Mouse (Mus musculus) cerebellum, adult 8-10 months (tissue): ENCODE results near the gene Usp3.

Experiments
- DNase-seq: peaks from one replicate; pipeline ENCODE4 v3.0.0; 2022

The Usp3 gene

DNA sequence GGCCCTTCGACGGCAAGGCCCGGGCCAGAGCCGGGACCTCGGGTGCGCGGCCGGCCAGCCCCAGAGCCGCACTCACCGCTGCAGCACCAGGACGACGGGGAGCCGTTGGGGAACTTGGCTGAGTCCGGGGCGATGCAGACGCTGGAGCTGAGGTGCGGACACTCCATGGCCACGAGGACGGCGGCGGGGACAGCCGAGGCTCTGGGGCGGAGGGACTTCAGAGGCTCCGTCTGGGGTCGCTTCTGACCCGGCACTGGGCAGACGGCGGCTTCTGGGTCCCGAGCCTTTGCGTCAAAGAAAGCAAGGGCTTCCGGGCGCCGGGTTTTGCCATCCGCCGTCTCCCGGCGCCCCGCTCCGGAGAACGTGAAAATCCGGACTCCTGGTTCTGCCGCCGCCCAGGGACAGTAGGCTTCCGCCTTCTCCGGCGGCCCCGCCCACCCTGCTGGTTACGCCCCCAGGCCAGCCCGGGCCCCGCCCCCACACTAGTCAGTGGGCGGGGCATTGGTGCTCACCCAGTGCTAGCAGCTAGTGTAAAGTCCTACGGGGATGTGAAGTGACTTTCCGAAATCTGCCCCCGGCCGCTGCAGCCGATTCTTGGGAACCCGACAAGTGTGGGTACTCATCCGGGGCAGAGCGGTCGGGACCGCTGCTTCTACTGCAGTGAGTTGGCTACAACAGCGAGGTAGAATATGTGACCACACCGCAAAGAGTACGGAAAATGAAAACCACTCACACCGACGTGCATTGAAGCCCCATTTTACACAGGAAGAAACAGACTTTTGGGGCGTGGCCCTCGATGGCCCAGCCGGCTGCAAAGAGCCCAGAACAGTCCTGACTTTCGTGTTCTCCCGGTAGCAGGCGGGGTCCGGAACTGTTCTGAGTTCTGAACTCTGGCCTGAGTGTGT is at the start of gene Usp3:
Gene Usp3 (minus strand): TSS at position 435 of the 905 bp plus-strand sequence.
- peak; percentile 96 for DNase-seq

DNA sequence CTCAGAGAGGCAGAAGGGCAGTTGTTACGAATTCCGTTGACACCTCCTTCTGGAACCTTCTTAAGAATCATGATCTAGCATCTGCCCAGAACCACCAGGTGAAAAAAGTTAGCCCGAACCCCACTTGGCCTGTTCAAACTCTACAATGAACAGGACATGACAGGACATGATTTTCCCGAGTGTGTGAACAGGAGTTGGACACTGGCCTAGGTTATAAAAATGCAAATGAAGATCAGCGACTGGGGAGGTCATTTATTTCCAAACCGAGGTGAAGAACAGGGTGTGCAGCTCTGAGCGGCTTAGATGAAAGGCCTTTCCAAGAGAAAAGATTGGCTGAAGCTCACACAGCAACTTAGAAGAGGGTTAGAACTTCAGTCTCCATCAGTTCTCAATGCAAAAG is 47.5 kb upstream of the Usp3 start:
- no peak for DNase-seq

DNA sequence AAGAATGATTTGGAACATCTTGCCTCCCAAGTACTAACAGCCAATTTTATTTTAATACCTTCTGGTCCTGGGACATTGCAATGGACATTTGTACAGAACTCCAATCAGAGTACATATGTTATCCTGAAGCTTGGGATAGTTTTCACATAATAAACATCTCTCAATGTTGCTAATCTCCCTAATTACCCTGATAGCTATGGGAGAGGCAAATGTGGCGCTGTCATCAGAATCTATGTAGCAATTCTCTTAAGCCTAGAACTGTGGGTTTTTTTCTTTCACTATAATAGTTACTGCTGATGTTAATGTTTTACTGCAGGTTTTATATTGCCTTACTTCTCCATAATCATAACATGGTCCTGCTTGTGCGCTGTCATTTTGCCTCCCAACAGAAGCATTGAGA is 46.7 kb upstream of the Usp3 start:
- no peak for DNase-seq

DNA sequence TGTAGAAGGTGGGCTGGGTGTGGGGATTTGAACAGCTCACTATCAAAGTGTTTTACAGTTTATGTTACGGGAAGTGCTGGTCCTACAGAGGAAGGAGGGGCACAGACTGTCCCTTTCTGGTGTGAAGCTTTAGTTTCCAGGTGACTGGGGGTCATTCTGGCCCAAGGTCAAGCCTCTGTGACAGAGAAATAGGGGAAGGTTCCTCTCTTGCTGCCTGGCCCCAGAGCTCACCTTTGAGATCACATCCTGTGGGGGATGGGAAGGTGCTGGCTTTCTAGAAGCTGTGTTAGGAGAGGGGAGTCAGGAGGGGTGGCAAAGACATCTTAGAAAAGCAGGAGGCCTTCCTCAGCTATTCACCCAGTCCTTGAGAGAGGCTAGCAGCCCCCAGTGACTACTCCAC is 39.5 kb upstream of the Usp3 start:
- no peak for DNase-seq

DNA sequence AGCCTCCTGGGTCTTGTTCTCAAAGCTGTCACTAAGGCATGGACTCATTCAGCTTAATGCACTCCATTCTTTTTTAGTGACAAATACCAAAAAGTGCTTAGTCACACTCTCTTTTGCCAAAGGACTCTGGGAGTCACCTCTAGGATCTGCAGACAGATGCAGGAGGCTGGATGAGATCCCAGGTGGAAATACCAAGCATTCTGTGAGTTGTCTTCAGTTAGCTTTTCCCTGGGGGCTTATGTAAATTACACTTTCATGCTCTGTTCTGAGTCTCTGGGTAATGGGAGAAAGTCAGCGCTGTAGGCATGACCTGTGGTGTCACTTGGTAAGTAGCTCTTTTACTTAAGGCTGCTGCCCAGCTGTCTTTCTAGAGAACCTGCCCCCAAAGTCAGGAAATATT is 38.0 kb upstream of the Usp3 start:
- DNase-seq: no peak

DNA sequence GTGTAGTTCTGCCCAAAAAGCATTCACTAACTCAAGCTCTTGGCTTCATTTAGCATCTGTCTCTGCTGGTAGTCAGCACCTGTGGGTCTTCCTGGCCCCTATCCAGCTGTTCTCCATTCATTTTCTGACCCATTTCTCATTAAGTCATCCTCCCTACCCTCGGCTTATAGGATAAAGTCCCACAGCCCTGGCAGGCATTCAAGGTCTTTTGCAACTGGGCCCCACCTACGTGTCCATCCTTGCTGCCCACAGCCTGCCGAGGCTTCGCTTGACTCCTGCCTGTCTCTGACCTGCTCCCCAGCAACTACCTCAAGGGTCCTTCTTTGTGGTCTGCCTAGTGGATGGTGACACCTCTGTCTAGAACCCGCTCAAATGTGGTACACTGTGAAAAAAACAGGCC is 33.7 kb upstream of the Usp3 start:
- DNase-seq: no peak

DNA sequence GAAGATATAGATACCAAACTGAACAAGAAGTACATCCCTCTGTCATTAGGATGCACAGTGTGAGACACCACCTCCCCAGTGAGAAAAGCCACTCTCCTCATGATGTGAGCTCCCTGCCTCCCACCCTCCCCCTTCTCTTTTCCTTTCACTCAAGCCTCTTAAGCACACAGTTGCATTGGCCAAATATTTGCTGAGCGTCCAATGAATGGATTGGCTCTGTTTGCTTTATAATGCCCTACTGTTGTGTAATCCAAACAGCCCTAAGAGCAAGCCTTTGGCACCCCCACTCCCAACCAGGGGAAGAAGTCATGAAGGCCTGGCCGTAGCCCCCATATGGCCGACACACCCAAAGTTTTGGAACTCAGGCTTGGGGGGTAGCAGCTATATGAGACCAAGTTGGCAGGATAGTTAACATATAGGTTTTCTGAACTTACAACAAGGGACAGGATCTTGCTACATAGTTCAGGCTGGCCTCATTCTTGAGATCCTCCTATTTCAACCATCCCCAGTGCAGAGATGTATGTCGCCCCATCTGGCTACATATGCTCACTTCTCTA is 33.1 kb upstream of the Usp3 start:
- no peak for DNase-seq

DNA sequence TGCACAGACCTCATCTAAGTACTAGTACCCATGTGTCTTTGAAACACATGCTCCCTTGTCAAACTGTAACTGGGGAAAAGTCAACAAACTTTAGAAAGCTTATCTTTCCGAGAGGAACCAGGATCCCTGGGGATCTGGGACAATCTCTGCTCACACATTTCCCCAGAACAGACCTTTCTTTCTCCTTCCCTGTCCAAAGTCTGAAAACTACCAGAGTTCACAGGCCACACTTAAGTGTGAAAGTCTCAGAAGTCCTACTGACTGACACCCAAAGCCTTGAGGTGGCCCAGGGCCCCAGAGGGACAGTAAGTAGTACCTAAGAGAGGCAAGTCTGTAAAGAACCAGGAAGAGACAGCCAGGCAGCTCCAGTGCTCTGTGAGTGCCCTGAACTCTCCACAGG is 31.9 kb upstream of the Usp3 start:
- no peak for DNase-seq

DNA sequence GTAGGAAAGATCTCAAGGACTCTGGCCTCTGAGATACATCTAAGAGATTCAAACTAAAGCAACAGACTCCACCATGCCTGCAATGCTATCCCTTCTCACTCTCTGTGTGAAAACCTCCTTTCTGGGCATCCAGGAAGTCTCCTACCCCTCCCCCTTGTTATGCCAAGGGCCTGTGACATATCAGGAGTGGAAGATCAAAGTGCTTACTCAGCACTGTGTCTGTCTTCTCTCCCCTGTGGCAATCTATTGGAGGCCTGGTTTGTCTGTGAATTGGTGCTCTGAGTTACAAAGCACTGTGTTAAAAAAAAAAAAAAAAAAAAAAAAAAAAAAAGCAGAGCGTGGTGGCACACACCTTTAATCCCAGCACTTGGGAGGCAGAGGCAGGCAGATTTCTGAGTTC is 30.7 kb upstream of the Usp3 start:
- DNase-seq: no peak

DNA sequence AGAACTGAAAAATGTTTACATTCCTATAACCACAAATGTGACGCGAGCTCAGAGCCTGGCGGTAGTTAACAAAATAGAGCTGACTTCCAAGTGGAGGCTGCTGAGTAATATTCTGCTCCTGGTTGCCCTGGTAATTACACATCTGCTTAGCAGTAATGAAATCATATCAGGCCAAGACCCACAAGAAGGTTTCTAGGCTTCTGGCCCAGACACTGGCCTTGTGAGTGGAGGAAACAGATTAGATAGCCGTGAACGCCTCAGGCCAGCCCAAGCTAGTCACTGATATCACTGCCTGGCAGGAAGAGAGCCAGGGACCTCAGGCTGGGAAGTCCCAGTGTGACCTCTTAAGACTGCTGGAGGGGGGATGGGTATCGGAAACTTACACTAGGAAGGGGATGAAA is 27.6 kb upstream of the Usp3 start:
- no peak for DNase-seq

DNA sequence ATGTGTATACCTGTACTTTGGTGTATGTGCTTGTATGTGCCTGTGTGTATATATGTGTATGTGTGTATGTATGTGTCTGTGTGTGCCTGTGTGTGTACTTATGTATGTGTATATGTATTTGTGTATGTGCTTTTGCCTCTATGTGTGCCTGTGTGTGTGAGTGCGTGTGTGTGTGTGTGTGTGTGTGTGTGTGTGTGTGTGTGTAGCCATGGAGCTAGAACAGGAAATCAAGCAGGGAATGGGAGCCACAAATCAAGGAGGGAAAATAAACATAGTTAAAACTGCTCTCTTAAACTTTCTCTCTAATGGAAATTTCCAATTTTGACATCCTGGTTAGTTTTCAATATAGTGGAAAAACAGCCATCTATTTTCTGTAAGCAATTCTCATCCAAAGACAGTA is 27.1 kb upstream of the Usp3 start:
- no peak for DNase-seq

DNA sequence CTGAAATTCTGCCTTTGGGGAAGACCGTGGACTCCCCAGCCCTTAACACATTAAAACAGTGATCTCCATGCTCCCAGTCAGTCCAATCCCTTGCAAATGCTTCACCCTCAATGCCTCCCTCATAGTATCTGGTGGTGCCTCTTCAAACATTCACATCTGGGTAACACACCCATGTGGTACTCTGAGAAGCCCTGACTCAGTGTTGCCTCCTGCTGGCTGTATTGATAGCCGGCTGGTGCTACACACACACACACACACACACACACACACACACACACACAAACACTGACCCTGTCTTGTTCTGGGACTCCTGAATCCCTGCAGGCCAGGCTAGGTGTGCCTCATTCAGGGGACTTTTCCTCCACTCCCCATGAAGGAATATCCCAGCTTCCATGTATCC is 24.9 kb upstream of the Usp3 start:
- DNase-seq: no peak

DNA sequence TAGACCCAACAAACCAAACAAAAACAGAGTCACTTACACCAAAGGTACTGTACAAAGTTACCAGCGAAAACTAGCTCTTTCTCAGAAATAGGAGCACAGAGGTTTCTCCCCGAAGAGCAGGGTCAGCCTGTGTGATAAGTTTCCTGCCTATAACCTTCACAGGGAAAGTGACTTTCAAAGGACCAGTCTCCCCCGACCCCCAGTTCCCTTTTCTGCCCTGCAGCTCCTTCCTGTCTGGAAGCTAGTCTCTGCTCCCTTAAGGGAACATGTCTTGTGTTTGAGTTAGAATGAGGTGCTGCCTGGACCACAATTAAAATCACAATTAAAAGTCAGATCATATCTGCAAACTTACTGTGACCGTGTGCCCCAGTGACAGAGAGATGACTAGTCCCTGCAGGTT is 23.9 kb upstream of the Usp3 start:
- DNase-seq: no peak

DNA sequence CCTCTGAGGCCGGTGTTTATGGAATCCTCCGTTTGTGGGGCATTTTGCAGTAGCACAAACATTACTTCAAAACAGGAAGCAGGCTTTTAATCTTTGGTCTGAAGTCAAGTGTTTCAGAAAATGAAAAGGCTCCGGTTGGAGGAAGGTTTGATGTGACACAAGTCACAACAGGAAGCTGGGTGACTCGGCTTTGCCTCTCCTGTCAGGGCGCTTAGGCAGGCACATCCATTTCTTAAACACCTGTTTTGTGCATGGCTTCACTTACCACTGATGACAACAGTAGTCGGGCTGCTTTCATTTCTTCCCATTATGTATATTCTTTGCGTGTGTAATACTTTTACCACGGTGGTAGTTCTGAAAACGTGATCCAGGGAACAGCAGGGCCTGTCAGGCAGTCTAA is 22.2 kb upstream of the Usp3 start:
- no peak for DNase-seq

DNA sequence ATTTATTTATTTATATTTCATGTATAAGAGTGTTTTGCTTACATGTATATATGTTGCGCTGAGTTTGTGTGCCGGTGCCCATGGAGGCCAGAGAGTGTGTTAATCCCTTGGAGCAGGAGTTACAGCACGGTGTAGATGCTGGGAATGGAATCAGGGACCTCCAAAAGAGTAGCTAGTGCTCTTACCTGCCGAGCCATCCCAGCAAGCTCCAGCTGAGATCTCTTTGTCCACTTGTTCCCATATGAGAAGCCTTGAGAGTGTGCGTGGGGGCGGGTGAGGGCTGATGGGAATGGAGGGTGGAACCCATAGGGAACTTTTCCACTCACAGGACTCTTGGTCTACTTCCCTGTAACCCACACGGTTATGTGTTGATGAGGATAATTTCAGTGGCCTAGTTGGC is 21.6 kb upstream of the Usp3 start:
- no peak for DNase-seq

DNA sequence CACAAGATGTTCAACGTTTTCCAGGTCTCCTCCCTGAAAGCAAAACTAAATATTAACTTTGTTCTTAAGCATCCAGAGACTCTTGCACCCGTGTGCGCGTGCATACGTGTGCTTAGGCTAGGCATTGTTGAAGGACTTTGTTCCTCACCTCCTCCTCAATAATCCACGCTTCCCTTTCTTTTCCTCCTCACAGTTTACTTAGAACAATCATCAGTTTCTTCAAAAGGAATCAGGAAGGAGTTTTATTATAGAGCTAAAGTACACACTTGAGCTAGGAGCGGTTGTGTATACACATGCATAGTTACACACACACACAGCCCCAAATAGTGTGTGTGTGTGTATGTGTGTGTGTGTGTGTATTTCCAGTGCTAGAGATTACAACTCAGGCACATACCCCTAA is 20.7 kb upstream of the Usp3 start:
- DNase-seq: no peak

DNA sequence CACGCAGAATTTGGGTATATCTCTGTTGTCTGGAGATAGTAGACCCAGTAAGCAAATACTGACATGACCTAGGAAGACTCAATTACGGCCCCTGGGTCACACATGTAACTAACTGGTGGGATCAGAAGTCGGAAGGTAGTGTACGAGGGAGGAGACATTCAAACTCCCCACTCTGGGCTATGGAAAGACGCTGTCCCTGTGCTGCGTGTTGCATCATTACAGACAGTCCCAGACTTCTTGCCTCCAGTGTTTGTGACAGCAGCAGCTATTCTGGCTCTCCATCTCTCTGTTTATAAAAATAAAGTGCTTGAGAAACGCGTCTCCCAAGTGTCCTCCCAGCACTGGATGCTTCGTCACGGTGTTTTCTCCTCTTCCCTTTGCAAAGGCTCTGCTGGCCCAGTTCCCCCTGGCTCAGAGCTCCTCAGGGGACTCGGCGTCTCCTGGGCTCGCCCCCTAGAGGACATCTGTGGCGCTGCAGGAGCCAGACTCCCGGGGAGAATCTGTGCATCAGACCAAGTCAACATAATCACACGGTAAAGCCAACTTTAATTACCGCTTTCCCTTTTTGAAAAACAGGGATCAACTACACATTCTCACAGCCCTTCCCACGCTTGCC is 18.6 kb upstream of the Usp3 start:
- DNase-seq: peak; percentile 94

DNA sequence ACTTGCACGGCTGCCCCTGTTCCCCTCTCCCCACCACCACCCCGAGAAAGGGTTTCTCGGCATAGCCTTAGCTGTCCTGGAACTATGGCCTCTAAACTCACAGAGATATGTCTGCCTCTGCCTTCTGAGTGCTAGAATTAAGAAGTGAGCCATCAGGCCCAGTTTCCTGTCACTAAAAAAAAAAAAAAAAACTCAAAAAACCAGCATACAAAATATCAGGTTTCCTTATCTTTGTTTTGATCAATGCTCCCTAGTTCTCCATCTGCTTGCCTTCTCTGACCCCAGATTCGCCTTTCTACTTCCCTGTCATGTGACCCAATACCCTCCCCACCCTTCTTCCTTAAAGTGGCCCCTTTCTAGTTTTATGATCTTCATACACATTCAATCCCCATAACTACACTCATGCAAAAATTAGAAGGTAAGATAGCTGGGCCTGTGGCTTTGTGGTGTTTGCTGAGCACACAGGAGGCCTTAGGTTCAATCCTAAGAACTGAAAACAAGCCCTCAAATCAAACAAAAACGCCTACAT is 15.9 kb upstream of the Usp3 start:
- DNase-seq: no peak

DNA sequence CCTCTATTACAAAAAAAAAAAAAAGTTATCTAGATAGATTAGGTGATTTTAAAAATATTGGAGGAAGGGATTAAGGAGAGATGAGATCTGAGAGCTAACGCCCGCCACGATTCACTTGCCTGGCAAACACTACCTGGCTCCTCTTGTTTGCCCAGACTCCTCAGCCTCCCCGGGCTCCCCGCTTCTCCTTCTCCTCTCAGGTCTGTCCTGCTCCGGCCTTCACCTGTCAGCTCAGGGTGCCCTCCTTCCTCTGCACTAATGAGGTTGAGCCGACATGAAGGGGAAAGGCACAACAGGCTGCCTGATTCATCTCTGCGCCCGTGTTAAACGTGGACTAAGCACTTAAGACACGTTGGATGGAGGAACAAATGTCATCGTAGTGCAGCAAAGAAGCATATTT is 13.9 kb upstream of the Usp3 start:
- DNase-seq: no peak

DNA sequence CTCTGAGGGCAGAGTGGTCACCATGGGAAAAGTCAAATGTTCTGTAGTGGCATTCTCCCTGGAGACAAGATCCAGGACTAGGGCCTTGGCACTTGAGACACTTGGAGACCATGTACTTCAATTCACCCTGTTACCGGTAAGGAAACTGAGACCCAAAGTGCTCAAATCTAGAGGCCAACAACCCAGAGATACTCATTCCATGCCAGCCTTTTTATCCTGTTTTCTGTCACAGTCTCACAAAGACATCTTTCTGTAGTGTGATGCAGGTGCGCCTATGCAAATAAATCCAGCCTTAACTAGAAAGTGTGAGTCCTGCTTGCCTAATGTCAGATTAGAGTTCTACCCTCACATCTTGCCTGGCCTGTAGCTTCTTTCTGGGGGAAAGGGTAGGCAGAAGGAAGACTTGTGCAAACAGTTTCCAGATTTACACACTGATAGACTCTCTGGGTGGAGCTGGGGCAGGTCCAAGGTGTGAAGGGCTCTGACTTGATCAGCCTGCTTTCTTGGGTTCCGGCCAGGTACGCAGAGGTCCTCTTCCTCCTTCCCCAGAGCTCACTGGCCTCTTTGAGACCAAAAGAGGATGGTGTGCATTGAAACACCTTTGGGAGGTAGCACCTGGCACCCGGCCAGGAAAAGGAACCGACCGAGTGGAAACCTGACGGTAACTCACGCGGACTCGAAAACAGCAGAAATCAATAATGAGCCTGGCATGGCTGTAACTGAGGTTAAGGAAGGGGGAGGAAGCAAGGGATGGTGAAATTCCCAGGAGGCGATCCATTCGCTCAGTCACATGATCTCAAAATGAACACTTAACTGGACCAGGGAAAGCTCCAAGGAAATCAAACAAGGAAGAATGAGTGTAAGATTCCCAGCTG is 13.2 kb upstream of the Usp3 start:
- peak; percentile 61 for DNase-seq

DNA sequence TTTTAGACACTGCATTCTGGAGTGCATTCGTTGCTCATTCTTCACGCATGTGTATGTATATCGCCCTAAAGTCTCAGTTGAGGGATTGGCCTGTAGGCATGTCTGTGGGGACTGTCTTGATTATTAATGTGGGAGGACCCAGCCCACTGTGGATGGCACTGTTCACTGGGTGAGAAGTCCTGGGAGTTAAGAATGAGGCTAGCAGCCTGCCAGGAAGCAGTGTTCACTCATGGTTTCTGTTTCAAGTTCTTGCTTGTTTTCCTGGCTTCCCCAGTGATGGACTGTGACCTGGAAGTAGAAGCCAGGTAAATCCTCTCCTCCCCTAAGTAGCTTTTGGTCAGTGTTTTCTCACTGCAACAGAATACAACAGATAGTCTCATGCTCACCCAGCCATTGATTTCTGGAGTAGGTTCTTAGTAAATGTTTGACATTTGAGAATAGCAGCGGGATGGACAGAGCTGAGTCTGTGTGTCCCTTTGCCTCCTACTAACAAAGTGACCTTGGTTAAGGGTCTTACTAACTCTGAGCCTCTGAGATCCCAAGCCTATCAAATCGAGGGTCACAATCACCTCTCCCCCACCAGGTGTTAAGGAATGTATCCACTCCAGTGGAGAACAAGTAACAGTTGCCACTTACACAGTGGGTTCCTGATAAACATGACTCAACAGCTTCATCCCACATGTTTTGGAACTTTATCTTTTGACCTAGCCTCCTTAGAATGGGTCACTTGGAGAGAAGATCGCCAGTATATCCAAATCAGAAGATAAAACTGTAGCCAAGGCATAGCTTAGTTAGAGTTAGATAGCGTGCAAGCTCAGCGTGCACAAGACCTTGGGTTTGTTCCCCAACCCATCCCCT is 11.6 kb upstream of the Usp3 start:
- no peak for DNase-seq

DNA sequence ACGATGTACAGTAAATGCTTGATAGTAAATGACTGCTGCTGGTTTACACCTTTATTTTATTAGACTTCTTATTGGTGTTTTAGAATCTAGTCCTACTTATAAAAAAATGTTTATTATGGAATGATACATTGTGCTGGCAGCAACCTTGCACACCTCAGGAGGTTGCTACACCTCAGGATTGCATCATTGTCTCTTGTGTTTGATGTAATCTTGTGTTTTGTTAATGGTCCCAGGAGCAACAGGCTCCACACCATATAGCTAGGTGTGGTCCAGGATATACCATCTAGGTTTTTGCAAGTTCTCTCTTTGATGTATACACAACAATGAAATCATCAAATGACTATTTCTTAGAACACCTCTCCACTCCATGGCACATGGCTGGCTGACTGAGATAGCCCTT is 11.0 kb upstream of the Usp3 start:
- no peak for DNase-seq
